Mouse (Mus musculus) megakaryocyte, embryonic 14.5 days (primary cell): ENCODE results near the gene Nup210. TPM values are rescaled to one million over a fixed set of nuclear protein-coding genes. Genes with fewer than 3 reads are reported as not detected.

ENCODE experiments used
- H3K27me3 ChIP-seq: replicated peaks from 2 replicates; pipeline ENCODE3; 2012; ENCODE audit warnings: inconsistent platforms
- H3K36me3 ChIP-seq: replicated peaks from 2 replicates; pipeline ENCODE3; 2012; ENCODE audit warnings: low read length, inconsistent platforms, mixed read lengths
- H3K4me1 ChIP-seq: 2 replicates; pipeline ENCODE4 v1.6.1; 2012; ENCODE audit warnings: inconsistent platforms
- H3K4me3 ChIP-seq: replicated peaks from 2 replicates; pipeline ENCODE3; 2012; ENCODE audit warnings: moderate library complexity, mild to moderate bottlenecking, inconsistent platforms
- H3K9me3 ChIP-seq: 2 replicates; pipeline ENCODE4 v1.6.1; 2012; ENCODE audit warnings: inconsistent platforms
- FLI1 ChIP-seq: IDR thresholded peaks from 2 replicates; pipeline ENCODE4 v1.6.1; 2012; ENCODE audit warnings: low read length, inconsistent platforms, mixed read lengths
- GATA1 ChIP-seq: IDR thresholded peaks from 3 replicates; pipeline ENCODE4 v1.6.1; 2012; ENCODE audit warnings: mixed read lengths, low read length, inconsistent platforms, borderline replicate concordance
- polyA plus RNA-seq: library from polyadenylated mRNA; stranded (reverse); fragments of >175 nt; gene quantifications from 2 replicates; pipeline ENCODE4 v1.2.3, GENCODE M21; 2012; ENCODE audit warnings: low replicate concordance; ENCODE audit not compliant: insufficient read depth

The Nup210 gene
- polyA plus RNA-seq, 1 experiment = 30.7 TPM

GRCm38 (mm10) chr6:90987561-90988298 is 128.9 kb downstream of the Nup210 start:
- Histone ChIP-seq H3K4me1 (peaks cover 53% of the 10 kb centered on the region), H3K9me3 (peaks cover 25% of the 10 kb centered on the region), H3K4me3 (peak overlapping the region; percentile 93), H3K27me3 (peaks cover 80% of the 10 kb centered on the region), H3K36me3 (no peaks in the 10 kb centered on the region)
- TF ChIP-seq FLI1 (no peak), GATA1 (no peak)

- Histone ChIP-seq H3K9me3 (peaks cover 5% of the 10 kb centered on the region), H3K27me3 (peaks cover 85% of the 10 kb centered on the region), H3K4me3 (no peak overlapping the region), H3K36me3 (no peaks in the 10 kb centered on the region), H3K4me1 (peaks cover 48% of the 10 kb centered on the region)
- no peak for TF ChIP-seq FLI1
- no peak for TF ChIP-seq GATA1
Measured at GRCm38 (mm10) chr6:90984101-90984500, 132.5 kb downstream of the Nup210 start.

GRCm38 (mm10) chr6:90974279-90974678 is 142.3 kb downstream of the Nup210 start:
- TF ChIP-seq GATA1 (no peak), FLI1 (no peak)
- H3K36me3 ChIP-seq = no peaks in the 10 kb centered on the region
- H3K4me1 ChIP-seq = peaks cover 21% of the 10 kb centered on the region
- peaks cover 76% of the 10 kb centered on the region for H3K27me3 ChIP-seq
- no peak overlapping the region for H3K4me3 ChIP-seq
- H3K9me3 ChIP-seq = peaks cover 5% of the 10 kb centered on the region; the same call in 1 of the 2 replicates

- Histone ChIP-seq H3K9me3 (no peaks in the 10 kb centered on the region), H3K4me3 (no peak overlapping the region)
- TF ChIP-seq FLI1 = no peak
- TF ChIP-seq GATA1 = no peak
Measured at GRCm38 (mm10) chr6:90969341-90969871, 147.2 kb downstream of the Nup210 start.

More at GRCm38 (mm10) chr6:90969341-90969871, 147.2 kb downstream of the Nup210 start:
- Histone ChIP-seq H3K27me3 (peaks cover 81% of the 10 kb centered on the region), H3K4me1 (peaks cover 14% of the 10 kb centered on the region), H3K36me3 (no peaks in the 10 kb centered on the region)

Other genes starting within 250 kb of the Nup210 start
- gene Iqsec1, start 128.1 kb downstream of the Nup210 start, polyA plus RNA-seq = 90.9 and 120 TPM in 2 replicates
- 0.46 TPM in 1 of 2 replicates, not detected in the other for gene Hdac11, start 39.8 kb upstream of the Nup210 start, polyA plus RNA-seq
- gene Fbln2, start 95.6 kb upstream of the Nup210 start, polyA plus RNA-seq = 0.03 TPM in 1 of 2 replicates, not detected in the other